Mouse (Mus musculus): ENCODE measurements at regions not wholly inside any gene's neighbourhood (a gene's known extent, or its start where the extent isn't known, plus 50 kb on each side); places are given as distances from the start of the nearest gene placed in this dataset.

DNA sequence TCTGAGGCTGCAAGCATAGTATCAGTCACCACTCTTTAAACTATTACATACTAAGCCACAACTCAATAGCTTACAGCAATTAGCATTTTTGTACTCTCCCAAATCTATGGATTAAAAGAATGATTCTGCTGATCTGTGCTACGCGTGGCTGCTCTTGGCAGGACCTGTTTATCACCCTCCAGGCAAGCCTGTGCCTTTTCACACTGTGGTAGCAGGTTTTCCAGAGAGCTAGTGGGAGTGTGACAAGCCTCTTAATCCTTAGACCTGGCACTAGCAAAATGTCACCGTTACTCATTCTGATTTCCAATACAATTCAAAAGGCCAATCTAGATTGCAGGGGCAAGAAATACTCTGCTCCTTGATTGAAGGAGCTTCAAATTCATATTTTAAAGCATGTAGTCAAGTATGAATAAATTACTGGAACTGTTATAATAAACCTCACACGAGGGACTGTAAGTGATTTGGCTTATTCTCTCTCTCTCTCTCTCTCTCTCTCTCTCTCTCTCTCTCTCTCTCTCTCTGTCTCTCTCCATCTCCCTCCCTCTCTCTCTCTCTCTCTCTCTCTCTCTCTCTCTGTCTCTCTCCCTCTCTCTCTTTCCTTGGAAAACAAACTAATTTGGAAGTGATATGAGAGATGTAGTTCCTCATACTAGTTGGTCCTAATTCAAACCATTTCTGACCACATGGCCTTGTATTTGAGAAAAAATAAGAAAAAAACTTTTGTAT is 286.7 kb upstream of the Ins1 start:
- no peak for DNase-seq (ENCODE audit: low spot score)

DNA sequence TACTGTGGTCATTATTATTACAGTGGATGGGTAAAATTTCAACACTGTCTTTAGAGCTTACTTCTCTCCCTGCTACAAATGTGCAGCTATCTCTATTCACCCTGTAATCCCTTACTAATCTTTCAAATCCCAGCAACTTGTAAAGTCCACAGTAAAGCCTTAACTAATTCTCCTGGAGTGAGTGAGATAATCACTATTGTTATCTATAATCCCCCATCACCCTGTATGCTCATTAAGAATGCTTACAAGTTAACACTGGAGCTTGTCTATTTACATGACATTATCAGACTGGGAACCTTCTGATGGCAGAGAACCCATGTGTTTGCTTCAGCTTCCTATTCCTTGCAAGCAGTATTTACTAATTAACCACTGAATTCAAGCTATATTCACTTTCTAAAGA is 266.9 kb upstream of the Ins1 start:
- peak; percentile 28 for DNase-seq (ENCODE audit: low spot score)
